Mouse (Mus musculus) limb, embryonic 14.5 days (tissue): Measurements from ENCODE around the gene D8Ertd738e. TPM values are rescaled to one million over a fixed set of nuclear protein-coding genes. Genes with fewer than 3 reads are reported as not detected.

Experiments
- ATAC-seq: fragments of 200-750 bp; cut with Nextera tagmentation; 2 replicates; pipeline ENCODE4 v1.8.0; 2017; ENCODE audit warnings: low read depth, moderate number of reproducible peaks, moderate TSS enrichment; ENCODE audit not compliant: low FRiP score
- DNase-seq: peaks from one replicate; pipeline ENCODE4 v3.0.0-alpha.2; 2015; ENCODE audit warnings: low spot score
- H3K27ac ChIP-seq: fragments of 300-500 bp; sonication (generic); replicated peaks from 2 replicates; pipeline ENCODE4 v1.5.1; 2014; ENCODE audit warnings: low read depth, mild to moderate bottlenecking, low read length, moderate library complexity, mixed read lengths
- H3K27me3 ChIP-seq: fragments of 300-500 bp; sonication (generic); 2 replicates; pipeline ENCODE4 v1.6.1; 2014; ENCODE audit warnings: low read length, mixed read lengths; ENCODE audit not compliant: control insufficient read depth, insufficient read depth
- H3K36me3 ChIP-seq: fragments of 300-500 bp; sonication (generic); 2 replicates; pipeline ENCODE4 v1.6.1; 2014; ENCODE audit warnings: mild to moderate bottlenecking, low read length, moderate library complexity, mixed read lengths; ENCODE audit not compliant: control insufficient read depth, insufficient read depth
- H3K4me1 ChIP-seq: fragments of 300-500 bp; sonication (generic); 2 replicates; pipeline ENCODE4 v1.6.1; 2014; ENCODE audit warnings: antibody characterized with exemption, low read length, mixed read lengths; ENCODE audit not compliant: control insufficient read depth, insufficient read depth
- H3K4me2 ChIP-seq: fragments of 300-500 bp; sonication (generic); replicated peaks from 2 replicates; pipeline ENCODE4 v1.6.1; 2014; ENCODE audit warnings: low read depth, mild to moderate bottlenecking, low read length, moderate library complexity; ENCODE audit not compliant: severe bottlenecking
- H3K4me3 ChIP-seq: fragments of 300-500 bp; sonication (generic); replicated peaks from 2 replicates; pipeline ENCODE4 v1.5.1; 2014; ENCODE audit warnings: low read length
- H3K9ac ChIP-seq: fragments of 300-500 bp; sonication (generic); 2 replicates; pipeline ENCODE4 v1.6.1; 2014; ENCODE audit warnings: mild to moderate bottlenecking, low read depth, low read length, moderate library complexity; ENCODE audit not compliant: severe bottlenecking
- H3K9me3 ChIP-seq: fragments of 300-500 bp; sonication (generic); 2 replicates; pipeline ENCODE4 v1.6.1; 2016; ENCODE audit warnings: low read length; ENCODE audit not compliant: control insufficient read depth
- POLR2A ChIP-seq: fragments of 200-500 bp; IDR thresholded peaks from 2 replicates; pipeline ENCODE4 v1.8.0; 2012; ENCODE audit warnings: inconsistent platforms, mild to moderate bottlenecking, moderate library complexity, borderline replicate concordance; ENCODE audit not compliant: insufficient read depth, insufficient read length; ENCODE audit errors: extremely low read depth
- WGBS: fragments of 180-500 bp; shearing (Covaris S2); extraction: QIAGEN DNeasy Blood & Tissue Kit; methylation state at CpG from one replicate; pipeline ENCODE4 v1.1.7; 2014; 5-methylcytosine and 5-hydroxymethylcytosine counted together
- microRNA counts: library from miRNA; unstranded; fragments of <30 nt; microRNA quantifications from one replicate; lab custom pipeline; 2016
- microRNA-seq: library from miRNA; unstranded; fragments of <30 nt; microRNA quantifications from one replicate; pipeline ENCODE4, GENCODE M21; 2016
- polyA plus RNA-seq, 2 experiments: library from polyadenylated mRNA; depleted of rRNA in 1 of 2; stranded (reverse) in 1 of 2; unstranded in 1 of 2; fragments of >200 nt; fragmentation: Nextera tagmentation in 1 of 2; extraction: Ambion mirVana in 1 of 2; gene quantifications; 2 replicates each; pipeline versions ENCODE4 v1.2.1 to v1.2.3; 2012 to 2014

The D8Ertd738e gene
- polyA plus RNA-seq, 2 experiments = 221 to 380 TPM

GRCm38 (mm10) chr8:84198871-84199270 is 50.6 kb downstream of the D8Ertd738e start:
- peak overlapping the region; percentile 41; the same call in 1 of the 2 replicates for H3K9ac ChIP-seq
- no peak for TF ChIP-seq POLR2A
- DNase-seq (no peak), ATAC-seq (no peak)
- peak overlapping the region; percentile 99 for H3K27ac ChIP-seq
- H3K4me3 ChIP-seq = peak overlapping the region; percentile 58; the same call in 1 of the 2 replicates
- 23% methylated on average over 4 of the region's 4 CpGs for WGBS
- H3K9me3 ChIP-seq = no peaks in the 10 kb centered on the region
- H3K36me3 ChIP-seq = no peaks in the 10 kb centered on the region
- peaks cover 45% of the 10 kb centered on the region for H3K4me1 ChIP-seq
- H3K4me2 ChIP-seq = peak overlapping the region; percentile 75
- H3K27me3 ChIP-seq = no peaks in the 10 kb centered on the region

GRCm38 (mm10) chr8:84197922-84198774 is 51.4 kb downstream of the D8Ertd738e start:
- DNase-seq = peak; percentile 94
- no peaks in the 10 kb centered on the region for H3K9me3 ChIP-seq

DNA sequence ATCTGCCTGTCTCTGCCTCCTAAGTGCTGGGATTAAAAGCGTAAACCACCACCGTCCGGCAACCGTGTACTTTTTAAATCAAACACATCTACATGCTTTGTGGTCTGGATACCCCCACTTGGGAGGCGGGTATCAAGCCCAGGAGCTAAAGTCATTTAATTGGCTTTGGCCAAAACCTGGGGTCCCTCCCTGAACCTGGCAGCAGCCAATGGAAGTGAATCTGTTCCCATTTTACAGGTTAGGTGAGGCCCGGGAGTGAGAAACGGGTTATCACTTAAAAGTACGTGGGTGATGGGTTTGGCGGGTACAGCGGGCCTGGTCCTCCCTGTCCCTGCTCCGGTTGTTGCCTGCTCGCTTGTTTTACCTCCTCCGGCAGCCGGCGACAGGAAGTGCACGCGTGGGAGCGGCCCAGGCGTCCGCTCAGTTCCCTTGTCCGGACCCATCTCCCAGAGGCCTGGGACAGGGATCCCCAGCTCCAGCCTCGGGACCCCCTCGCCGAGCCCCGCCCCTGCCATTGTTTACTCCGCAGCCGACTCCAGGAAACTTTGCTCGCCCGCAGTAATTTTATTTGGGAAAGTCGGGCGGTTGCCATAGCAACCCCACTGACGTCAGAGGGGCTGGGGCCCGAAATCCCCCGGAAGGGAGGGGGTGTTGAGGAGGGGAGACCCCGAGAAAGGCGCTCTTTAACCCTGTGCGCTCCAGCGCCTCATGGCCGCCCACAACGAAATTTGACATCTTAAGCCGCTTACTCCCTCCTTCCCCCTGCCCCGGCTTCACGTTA is 52.2 kb downstream of the D8Ertd738e start:
- peak; percentile 69 for ATAC-seq
- peak overlapping the region; percentile 75 for H3K4me2 ChIP-seq
- WGBS = 1% methylated on average over 43 of the region's 43 CpGs
- no peaks in the 10 kb centered on the region for H3K27me3 ChIP-seq
- H3K9me3 ChIP-seq = no peaks in the 10 kb centered on the region
- peak overlapping the region; percentile 99 for H3K27ac ChIP-seq
- peaks cover 49% of the 10 kb centered on the region for H3K4me1 ChIP-seq
- TF ChIP-seq POLR2A = peak; percentile 66; the same call in 1 of the 2 replicates
- H3K36me3 ChIP-seq = no peaks in the 10 kb centered on the region
- H3K4me3 ChIP-seq = peak overlapping the region; percentile 58
- DNase-seq = peak; percentile 95
- peak overlapping the region; percentile 74 for H3K9ac ChIP-seq

More at GRCm38 (mm10) chr8:84197922-84198774, 51.4 kb downstream of the D8Ertd738e start:
- H3K4me1 ChIP-seq = peaks cover 46% of the 10 kb centered on the region
- ATAC-seq = peak; percentile 78
- H3K9ac ChIP-seq = peak overlapping the region; percentile 74
- peak overlapping the region; percentile 99 for H3K27ac ChIP-seq
- H3K27me3 ChIP-seq = no peaks in the 10 kb centered on the region
- peak overlapping the region; percentile 58 for H3K4me3 ChIP-seq
- WGBS = 2% methylated on average over 30 of the region's 30 CpGs
- H3K4me2 ChIP-seq = peak overlapping the region; percentile 75
- TF ChIP-seq POLR2A = no peak
- no peaks in the 10 kb centered on the region for H3K36me3 ChIP-seq

MicroRNAs within 50 kb of the gene (microRNA counts, 519-probe panel; counts per million panel counts)
- microRNA mmu-miR-23a (lab: Ali Mortazavi, UCI) (4,551 counts per million, percentile 90 among the panel's probes with 10 or more counts), microRNA mmu-miR-27a (lab: Ali Mortazavi, UCI) (4,901 counts per million, percentile 94 among the panel's probes with 10 or more counts)

Small RNA genes within 50 kb of the gene (microRNA-seq; reads per million reads assigned to microRNA genes)
- gene Mir23a (21,112 reads per million, percentile 97 among the genes with 10 or more reads in this experiment), gene Mir24-2 (not detected), gene Mir27a (542 reads per million, percentile 66 among the genes with 10 or more reads in this experiment), gene Mir3074-2 (not detected)

Other genes with a start within 250 kb of the D8Ertd738e start
- 0.72 and 0.73 TPM in 2 replicates for gene 1700067K01Rik, start 248.2 kb downstream of the D8Ertd738e start, polyA plus RNA-seq (2012; rRNA removed)
- gene 1700067K01Rik, start 248.2 kb downstream of the D8Ertd738e start, polyA plus RNA-seq (2014; fragmentation: Nextera tagmentation; extraction: Ambion mirVana) = 1.6 and 2.3 TPM in 2 replicates
- gene 2210011C24Rik, start 237.5 kb downstream of the D8Ertd738e start, polyA plus RNA-seq (2012; rRNA removed) = 0.35 and 1.1 TPM in 2 replicates
- gene 2210011C24Rik, start 237.5 kb downstream of the D8Ertd738e start, polyA plus RNA-seq (2014; fragmentation: Nextera tagmentation; extraction: Ambion mirVana) = 0.44 and 2.0 TPM in 2 replicates
- 4.5 and 8.6 TPM in 2 replicates for gene Palm3, start 228.2 kb downstream of the D8Ertd738e start, polyA plus RNA-seq (2012; rRNA removed)
- gene Palm3, start 228.2 kb downstream of the D8Ertd738e start, polyA plus RNA-seq (2014; fragmentation: Nextera tagmentation; extraction: Ambion mirVana) = 3.0 and 4.6 TPM in 2 replicates
- gene Il27ra, start 207.1 kb downstream of the D8Ertd738e start, polyA plus RNA-seq (2012; rRNA removed) = 2.1 and 2.3 TPM in 2 replicates
- 0.78 and 0.79 TPM in 2 replicates for gene Il27ra, start 207.1 kb downstream of the D8Ertd738e start, polyA plus RNA-seq (2014; fragmentation: Nextera tagmentation; extraction: Ambion mirVana)
- gene Rln3, start 204.7 kb downstream of the D8Ertd738e start, polyA plus RNA-seq (2012; rRNA removed) = not detected in 2 replicates
- gene Rln3, start 204.7 kb downstream of the D8Ertd738e start, polyA plus RNA-seq (2014; fragmentation: Nextera tagmentation; extraction: Ambion mirVana) = not detected in 2 replicates
- gene Gm10643, start 184.6 kb downstream of the D8Ertd738e start, polyA plus RNA-seq (2012; rRNA removed) = 2.2 and 2.6 TPM in 2 replicates
- 2.0 and 2.1 TPM in 2 replicates for gene Gm10643, start 184.6 kb downstream of the D8Ertd738e start, polyA plus RNA-seq (2014; fragmentation: Nextera tagmentation; extraction: Ambion mirVana)
- gene Rfx1, start 182.9 kb downstream of the D8Ertd738e start, polyA plus RNA-seq (2012; rRNA removed) = 30.4 and 39.4 TPM in 2 replicates
- 9.8 and 12.8 TPM in 2 replicates for gene Rfx1, start 182.9 kb downstream of the D8Ertd738e start, polyA plus RNA-seq (2014; fragmentation: Nextera tagmentation; extraction: Ambion mirVana)
- gene Dcaf15, start 145.0 kb downstream of the D8Ertd738e start, polyA plus RNA-seq (2012; rRNA removed) = 79.5 and 103 TPM in 2 replicates
- 8.7 and 11.5 TPM in 2 replicates for gene Dcaf15, start 145.0 kb downstream of the D8Ertd738e start, polyA plus RNA-seq (2014; fragmentation: Nextera tagmentation; extraction: Ambion mirVana)
- gene Podnl1, start 123.7 kb downstream of the D8Ertd738e start, polyA plus RNA-seq (2012; rRNA removed) = 4.9 and 6.7 TPM in 2 replicates
- 1.3 and 1.5 TPM in 2 replicates for gene Podnl1, start 123.7 kb downstream of the D8Ertd738e start, polyA plus RNA-seq (2014; fragmentation: Nextera tagmentation; extraction: Ambion mirVana)
- gene Cc2d1a, start 101.8 kb downstream of the D8Ertd738e start, polyA plus RNA-seq (2012; rRNA removed) = 30.9 and 34.3 TPM in 2 replicates
- 21.6 and 22.9 TPM in 2 replicates for gene Cc2d1a, start 101.8 kb downstream of the D8Ertd738e start, polyA plus RNA-seq (2014; fragmentation: Nextera tagmentation; extraction: Ambion mirVana)
- gene 4930432K21Rik, start 101.7 kb downstream of the D8Ertd738e start, polyA plus RNA-seq (2012; rRNA removed) = 1.7 TPM in 2 replicates
- gene 4930432K21Rik, start 101.7 kb downstream of the D8Ertd738e start, polyA plus RNA-seq (2014; fragmentation: Nextera tagmentation; extraction: Ambion mirVana) = 0.44 and 0.72 TPM in 2 replicates
- gene Nanos3, start 64.5 kb downstream of the D8Ertd738e start, polyA plus RNA-seq (2012; rRNA removed) = 3.0 and 4.8 TPM in 2 replicates
- 5.4 and 5.8 TPM in 2 replicates for gene Nanos3, start 64.5 kb downstream of the D8Ertd738e start, polyA plus RNA-seq (2014; fragmentation: Nextera tagmentation; extraction: Ambion mirVana)
- 23.8 and 35.1 TPM in 2 replicates for gene Zswim4, start 12.7 kb downstream of the D8Ertd738e start, polyA plus RNA-seq (2012; rRNA removed)
- gene Zswim4, start 12.7 kb downstream of the D8Ertd738e start, polyA plus RNA-seq (2014; fragmentation: Nextera tagmentation; extraction: Ambion mirVana) = 13.9 and 17.1 TPM in 2 replicates
- gene Mri1, start 7.6 kb upstream of the D8Ertd738e start, polyA plus RNA-seq (2012; rRNA removed) = 49.3 and 107 TPM in 2 replicates
- 58.1 and 60.4 TPM in 2 replicates for gene Mri1, start 7.6 kb upstream of the D8Ertd738e start, polyA plus RNA-seq (2014; fragmentation: Nextera tagmentation; extraction: Ambion mirVana)
- gene Ccdc130, start 20.7 kb upstream of the D8Ertd738e start, polyA plus RNA-seq (2012; rRNA removed) = 38.0 and 39.5 TPM in 2 replicates
- gene Ccdc130, start 20.7 kb upstream of the D8Ertd738e start, polyA plus RNA-seq (2014; fragmentation: Nextera tagmentation; extraction: Ambion mirVana) = 16.5 and 19.1 TPM in 2 replicates
- 20.1 and 24.3 TPM in 2 replicates for gene Cacna1a, start 138.7 kb upstream of the D8Ertd738e start, polyA plus RNA-seq (2012; rRNA removed)
- 6.8 and 8.7 TPM in 2 replicates for gene Cacna1a, start 138.7 kb upstream of the D8Ertd738e start, polyA plus RNA-seq (2014; fragmentation: Nextera tagmentation; extraction: Ambion mirVana)